Mouse (Mus musculus) erythroblast, embryonic 14.5 days (primary cell): ENCODE measurements at regions not wholly inside any gene's neighbourhood (a gene's known extent, or its start where the extent isn't known, plus 50 kb on each side); places are given as distances from the start of the nearest gene placed in this dataset.

Experiments used
- GATA1 ChIP-seq: IDR thresholded peaks from 2 replicates; pipeline ENCODE4 v1.6.1; 2012; ENCODE audit warnings: low read length, inconsistent platforms, mixed read lengths
- TAL1 ChIP-seq: IDR thresholded peaks from 3 replicates; pipeline ENCODE4 v1.6.1; 2012; ENCODE audit warnings: low read length, inconsistent platforms, mixed read lengths

DNA sequence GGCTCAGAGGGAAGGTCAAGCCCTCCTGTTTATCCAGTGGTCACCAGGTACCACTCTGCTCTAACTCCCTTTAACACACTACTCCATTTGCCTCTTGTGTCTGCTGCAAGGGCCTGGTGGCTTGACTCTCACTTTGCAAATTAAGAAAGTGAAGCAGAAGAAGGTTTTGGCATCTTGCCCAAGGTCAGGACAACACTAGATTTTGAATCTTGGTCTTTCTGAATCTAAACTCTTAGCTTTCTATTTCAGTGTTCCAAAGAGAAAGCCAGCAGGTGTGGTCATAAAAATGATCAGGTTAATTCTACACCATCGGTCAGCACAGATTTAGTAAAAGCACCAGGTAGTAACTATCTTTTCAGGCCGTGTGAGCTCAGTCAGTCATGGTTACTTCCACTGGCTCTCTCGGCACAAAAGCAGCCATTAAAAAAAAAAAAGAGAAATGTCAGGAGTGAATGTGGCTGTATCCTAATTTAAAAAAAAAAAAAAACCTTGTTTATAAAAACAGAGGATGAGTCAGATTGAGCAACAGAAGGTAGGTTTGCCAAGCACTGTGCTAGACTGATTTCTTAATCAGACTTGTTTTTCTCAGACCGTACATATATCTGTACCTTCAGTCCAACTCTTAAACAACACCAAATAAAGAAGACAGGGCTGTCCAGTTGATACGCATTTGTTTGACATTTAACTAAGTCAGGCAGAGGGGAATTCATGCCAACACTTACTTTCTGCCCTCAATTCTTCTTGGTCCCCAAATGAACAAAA is 403.6 kb upstream of the Rgma start:
- TF ChIP-seq GATA1 (no peak), TAL1 (no peak)
